Mouse (Mus musculus): ENCODE results near the gene Kif26b.

- TF ChIP-seq CTCF (IDR thresholded peaks at IDR 0.05), result no peak
- TF ChIP-seq EP300 (IDR thresholded peaks at IDR 0.05), result no peak
These were observed 215.6 kb downstream of the Kif26b start for GRCm38 (mm10) chr1:178744526-178744925.
